Mouse (Mus musculus) liver, adult 2 months (tissue): ENCODE results near the gene Ruvbl2. TPM values are rescaled to one million over a fixed set of nuclear protein-coding genes. Genes with fewer than 3 reads are reported as not detected.
A peak's percentile ranks its signal among the peaks of the same experiment; 100 is the strongest.

ENCODE experiments used
- DNase-seq: peaks from one replicate; pipeline ENCODE4 v3.0.0-alpha.2; 2011; ENCODE audit warnings: low read depth, low spot score; ENCODE audit errors: extremely low read depth
- H3K27ac ChIP-seq: fragments of 200-500 bp; replicated peaks from 2 replicates; pipeline ENCODE4 v1.5.1; 2012; ENCODE audit warnings: low read depth, mild to moderate bottlenecking, control low read depth, inconsistent platforms, low read length; ENCODE audit not compliant: insufficient read depth
- H3K27me3 ChIP-seq: fragments of 200-500 bp; 2 replicates; pipeline ENCODE4 v1.6.1; 2012; ENCODE audit warnings: mild to moderate bottlenecking, moderate library complexity, low read length, inconsistent platforms; ENCODE audit not compliant: control insufficient read depth, insufficient read depth
- H3K36me3 ChIP-seq: fragments of 200-500 bp; 2 replicates; pipeline ENCODE4 v1.6.1; 2012; ENCODE audit warnings: low read length, inconsistent platforms; ENCODE audit not compliant: control insufficient read depth, insufficient read depth
- H3K4me1 ChIP-seq: fragments of 200-500 bp; 2 replicates; pipeline ENCODE4 v1.6.1; 2011; ENCODE audit warnings: low read length; ENCODE audit not compliant: control insufficient read depth, insufficient read depth
- H3K4me3 ChIP-seq: fragments of 200-500 bp; 2 replicates; pipeline ENCODE4 v1.5.1; 2011; ENCODE audit warnings: low read depth, mild to moderate bottlenecking, control low read depth, low read length, moderate library complexity; ENCODE audit not compliant: insufficient read depth
- H3K79me2 ChIP-seq: fragments of 200-500 bp; 2 replicates; pipeline ENCODE4 v1.6.1; 2012; ENCODE audit warnings: inconsistent platforms, mild to moderate bottlenecking, low read length, moderate library complexity; ENCODE audit not compliant: control insufficient read depth, insufficient read depth
- H3K9ac ChIP-seq: fragments of 200-500 bp; 2 replicates; pipeline ENCODE4 v1.6.1; 2012; ENCODE audit warnings: low read depth, mild to moderate bottlenecking, control low read depth, inconsistent platforms, low read length
- CTCF ChIP-seq: fragments of 200-500 bp; IDR thresholded peaks from 2 replicates; pipeline ENCODE4 v1.5.1; 2011; ENCODE audit warnings: low read depth, low read length, control low read depth
- POLR2A ChIP-seq: fragments of 200-500 bp; IDR thresholded peaks from 2 replicates; pipeline ENCODE4 v1.6.1; 2011; ENCODE audit warnings: low read length, control low read depth; ENCODE audit not compliant: insufficient read depth; ENCODE audit errors: extremely low read depth
- WGBS: fragments of 180-500 bp; shearing (Covaris S2); methylation state at CpG from one replicate; pipeline ENCODE4 v1.1.7; 2018; 5-methylcytosine and 5-hydroxymethylcytosine counted together
- polyA plus RNA-seq: library from polyadenylated mRNA; depleted of rRNA; stranded (reverse); fragments of >200 nt; gene quantifications from 2 replicates; pipeline ENCODE4 v1.2.3, GENCODE M21; 2012
- total RNA-seq: library from RNA; depleted of rRNA; stranded (reverse); fragments of >200 nt; gene quantifications from 2 replicates; pipeline ENCODE4 v1.2.3, GENCODE M21; 2014

Ruvbl2 gene
- total and polyA plus RNA-seq, 2 experiments = 8.9 to 28.8 TPM

- peaks cover 13% of the 10 kb centered on the region for H3K36me3 ChIP-seq
These were observed 18.2 kb upstream of the Ruvbl2 start for GRCm38 (mm10) chr7:45455932-45456696.

GRCm38 (mm10) chr7:45454971-45455370, 17.1 kb upstream of the Ruvbl2 start:
- peaks cover 7% of the 10 kb centered on the region; the same call in 1 of the 2 replicates for H3K4me1 ChIP-seq
- no peak overlapping the region for H3K27ac ChIP-seq
- peaks cover 7% of the 10 kb centered on the region for H3K79me2 ChIP-seq
- no peak overlapping the region for H3K4me3 ChIP-seq
- peaks cover 13% of the 10 kb centered on the region for H3K36me3 ChIP-seq
- no peak for DNase-seq
- TF ChIP-seq POLR2A (no peak), CTCF (no peak)
- 92% methylated on average over 15 of the region's 15 CpGs for WGBS
- H3K9ac ChIP-seq = no peak overlapping the region
- no peaks in the 10 kb centered on the region for H3K27me3 ChIP-seq

More at GRCm38 (mm10) chr7:45455932-45456696, 18.2 kb upstream of the Ruvbl2 start:
- no peaks in the 10 kb centered on the region for H3K27me3 ChIP-seq
- peak overlapping the region; percentile 33 for H3K9ac ChIP-seq
- no peak overlapping the region for H3K4me3 ChIP-seq
- H3K79me2 ChIP-seq = peaks cover 7% of the 10 kb centered on the region
- H3K27ac ChIP-seq = peak overlapping the region; percentile 84
- WGBS = 58% methylated on average over 13 of the region's 13 CpGs
- TF ChIP-seq CTCF = no peak
- peak; percentile 15; the same call in 1 of the 2 replicates for TF ChIP-seq POLR2A
- peaks cover 10% of the 10 kb centered on the region; the same call in 1 of the 2 replicates for H3K4me1 ChIP-seq
- peak; percentile 47 for DNase-seq

GRCm38 (mm10) chr7:45451344-45451982, 13.6 kb upstream of the Ruvbl2 start:
- H3K79me2 ChIP-seq = no peaks in the 10 kb centered on the region
- DNase-seq = peak; percentile 36
- TF ChIP-seq CTCF (peak; percentile 91), POLR2A (no peak)
- no peaks in the 10 kb centered on the region for H3K36me3 ChIP-seq
- no peaks in the 10 kb centered on the region for H3K27me3 ChIP-seq
- no peak overlapping the region for H3K4me3 ChIP-seq
- WGBS = 59% methylated on average over 23 of the region's 23 CpGs
- H3K27ac ChIP-seq = no peak overlapping the region
- H3K4me1 ChIP-seq = peaks cover 5% of the 10 kb centered on the region; the same call in 1 of the 2 replicates
- no peak overlapping the region for H3K9ac ChIP-seq

GRCm38 (mm10) chr7:45449974-45450373, 12.1 kb upstream of the Ruvbl2 start:
- Histone ChIP-seq H3K4me1 (no peaks in the 10 kb centered on the region), H3K27ac (no peak overlapping the region), H3K4me3 (no peak overlapping the region), H3K9ac (no peak overlapping the region), H3K79me2 (no peaks in the 10 kb centered on the region), H3K36me3 (no peaks in the 10 kb centered on the region; the same call in 1 of the 2 replicates), H3K27me3 (no peaks in the 10 kb centered on the region)
- DNase-seq = no peak
- 88% methylated on average over 1 of the region's 1 CpGs for whole genome bisulfite sequencing
- no peak for TF ChIP-seq POLR2A
- no peak for TF ChIP-seq CTCF

- no peaks in the 10 kb centered on the region; the same call in 1 of the 2 replicates for H3K36me3 ChIP-seq
- H3K4me3 ChIP-seq = no peak overlapping the region
- no peaks in the 10 kb centered on the region for H3K4me1 ChIP-seq
- no peaks in the 10 kb centered on the region for H3K27me3 ChIP-seq
- DNase-seq = no peak
- no peaks in the 10 kb centered on the region for H3K79me2 ChIP-seq
- TF ChIP-seq CTCF (peak; percentile 70), POLR2A (no peak)
- no peak overlapping the region for H3K9ac ChIP-seq
- WGBS = 39% methylated on average over 11 of the region's 11 CpGs
- no peak overlapping the region for H3K27ac ChIP-seq
These were observed 9.6 kb upstream of the Ruvbl2 start for GRCm38 (mm10) chr7:45447325-45447990.
